Mouse (Mus musculus): Measurements from ENCODE around the gene Gm6217. TPM values are rescaled to one million over a fixed set of nuclear protein-coding genes. Genes with fewer than 3 reads are reported as not detected.
"Not testable (repeated sequence)": the region's sequence is repeated elsewhere in the genome, so short reads cannot be mapped to it uniquely, and the experiment has no call there.

Gene Gm6217
- polyA plus RNA-seq, 1 experiment, result not detected

GRCm38 (mm10) chr1:82966413-82966812 is 35.2 kb upstream of the Gm6217 start:
- Histone ChIP-seq H3K4me1 (ENCODE audit: control insufficient read depth, insufficient read depth, insufficient read length) (no peaks in the 10 kb centered on the region), H3K4me3 (ENCODE audit: extremely low read depth, insufficient read depth, insufficient read length) (no peak overlapping the region), H3K27me3 (ENCODE audit: control insufficient read depth, insufficient read depth, low read length) (no peaks in the 10 kb centered on the region), H3K36me3 (ENCODE audit: control insufficient read depth, insufficient read depth, low read length) (no peaks in the 10 kb centered on the region), H3K27ac (ENCODE audit: insufficient read depth, low read length) (no peak overlapping the region)
- TF ChIP-seq CTCF (IDR thresholded peaks at IDR 0.05; ENCODE audit: extremely low read depth, insufficient read depth, insufficient read length, insufficient replicate concordance) (no peak), POLR2A (IDR thresholded peaks at IDR 0.05; ENCODE audit: low read depth, low read length) (no peak)
- 80% methylated on average over 3 of the region's 3 CpGs for WGBS
- no peak for DNase-seq (ENCODE audit: low read depth in 1 of 2, low spot score in 2 of 2)

DNA sequence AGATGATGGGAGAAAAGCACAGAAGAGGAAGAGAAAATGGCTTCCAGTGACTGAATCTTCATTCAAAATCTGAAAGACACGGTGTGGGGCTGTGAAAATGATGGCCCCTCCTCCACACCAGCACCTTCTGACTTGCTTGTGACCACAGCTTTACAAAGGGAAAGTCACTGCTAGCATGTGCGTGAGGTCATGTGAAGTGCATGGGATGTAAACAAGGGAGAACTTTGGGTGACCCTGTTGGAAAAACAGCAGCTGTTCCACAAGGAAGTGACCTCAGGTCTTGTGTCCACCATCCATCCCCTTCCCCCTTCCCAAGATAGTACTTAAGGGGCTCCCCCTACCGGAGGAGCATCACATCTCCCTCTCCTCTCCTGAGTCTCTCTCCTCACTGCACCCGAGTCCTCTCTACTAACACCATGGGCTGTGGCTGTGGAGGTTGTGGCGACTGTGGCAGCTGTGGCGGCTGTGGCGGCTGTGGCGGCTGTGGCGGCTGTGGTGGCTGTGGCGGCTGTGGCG is 28.7 kb upstream of the Gm6217 start, which contains the start of gene Gm47955:
Gene Gm47955, plus strand, starts transcription at position 417 of the 516 bp plus-strand sequence.
- Histone ChIP-seq H3K27me3 (ENCODE audit: control insufficient read depth, insufficient read depth, low read length) (no peaks in the 10 kb centered on the region), H3K4me3 (ENCODE audit: extremely low read depth, insufficient read depth, insufficient read length) (no peak within 1 kb of the TSS), H3K27ac (ENCODE audit: insufficient read depth, low read length) (no peak within 1 kb of the TSS), H3K4me1 (ENCODE audit: control insufficient read depth, insufficient read depth, insufficient read length) (no peaks in the 10 kb centered on the region), H3K36me3 (ENCODE audit: control insufficient read depth, insufficient read depth, low read length) (no peaks in the 10 kb centered on the region)
- TF ChIP-seq CTCF (IDR thresholded peaks at IDR 0.05; ENCODE audit: extremely low read depth, insufficient read depth, insufficient read length, insufficient replicate concordance), result no peak
- TF ChIP-seq POLR2A (IDR thresholded peaks at IDR 0.05; ENCODE audit: low read depth, low read length), result no peak
- 91% methylated on average over 11 of the region's 11 CpGs for WGBS
- DNase-seq (ENCODE audit: low read depth in 1 of 2, low spot score in 2 of 2), result no peak

- H3K27ac ChIP-seq (ENCODE audit: insufficient read depth, low read length), result not testable (repeated sequence)
These were observed 24.7 kb upstream of the Gm6217 start, which contains the start of gene Gm7544 for GRCm38 (mm10) chr1:82955913-82956312. TSS of gene Gm7544 (minus strand) at chr1:82956013.

GRCm38 (mm10) chr1:82948601-82949000 is 17.4 kb upstream of the Gm6217 start:
- Histone ChIP-seq H3K36me3 (ENCODE audit: control insufficient read depth, insufficient read depth, low read length) (no peaks in the 10 kb centered on the region), H3K27ac (ENCODE audit: insufficient read depth, low read length) (no peak overlapping the region), H3K4me1 (ENCODE audit: control insufficient read depth, insufficient read depth, insufficient read length) (no peaks in the 10 kb centered on the region), H3K27me3 (ENCODE audit: control insufficient read depth, insufficient read depth, low read length) (no peaks in the 10 kb centered on the region), H3K4me3 (ENCODE audit: extremely low read depth, insufficient read depth, insufficient read length) (no peak overlapping the region)
- DNase-seq (ENCODE audit: low read depth in 1 of 2, low spot score in 2 of 2), result no peak
- 87% methylated on average over 2 of the region's 2 CpGs for WGBS
- TF ChIP-seq CTCF (IDR thresholded peaks at IDR 0.05; ENCODE audit: extremely low read depth, insufficient read depth, insufficient read length, insufficient replicate concordance) (no peak), POLR2A (IDR thresholded peaks at IDR 0.05; ENCODE audit: low read depth, low read length) (no peak)

More at GRCm38 (mm10) chr1:82955913-82956312, 24.7 kb upstream of the Gm6217 start, which contains the start of gene Gm7544:
- DNase-seq (ENCODE audit: low read depth in 1 of 2, low spot score in 2 of 2); H3K4me3 ChIP-seq (ENCODE audit: extremely low read depth, insufficient read depth, insufficient read length); H3K27me3 ChIP-seq (ENCODE audit: control insufficient read depth, insufficient read depth, low read length); H3K4me1 ChIP-seq (ENCODE audit: control insufficient read depth, insufficient read depth, insufficient read length); H3K36me3 ChIP-seq (ENCODE audit: control insufficient read depth, insufficient read depth, low read length): not testable (repeated sequence)

DNA sequence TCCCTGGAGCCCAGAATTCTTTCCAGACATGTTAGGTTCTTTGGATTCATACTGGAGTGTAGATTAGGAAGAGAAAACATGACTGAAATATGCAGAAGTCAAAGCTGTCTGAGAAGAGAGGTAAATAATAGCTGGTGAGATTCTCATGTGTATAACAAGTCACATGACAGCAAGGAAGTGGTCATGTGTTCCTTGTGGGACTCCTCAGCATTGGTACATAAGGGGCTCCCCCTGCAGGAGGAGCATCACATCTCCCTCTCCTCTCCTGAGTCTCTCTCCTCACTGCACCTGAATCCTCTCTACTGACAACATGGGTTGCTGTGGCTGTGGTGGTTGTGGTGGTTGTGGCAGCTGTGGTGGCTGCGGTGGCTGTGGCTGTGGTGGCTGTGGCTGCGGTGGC is 14.8 kb upstream of the Gm6217 start:
- not testable (repeated sequence) for H3K27me3 ChIP-seq (ENCODE audit: control insufficient read depth, insufficient read depth, low read length); H3K36me3 ChIP-seq (ENCODE audit: control insufficient read depth, insufficient read depth, low read length); H3K27ac ChIP-seq (ENCODE audit: insufficient read depth, low read length); DNase-seq (ENCODE audit: low read depth in 1 of 2, low spot score in 2 of 2); H3K4me3 ChIP-seq (ENCODE audit: extremely low read depth, insufficient read depth, insufficient read length); H3K4me1 ChIP-seq (ENCODE audit: control insufficient read depth, insufficient read depth, insufficient read length)
- WGBS, result 94% methylated on average over 2 of the region's 2 CpGs

- H3K4me3 ChIP-seq (ENCODE audit: extremely low read depth, insufficient read depth, insufficient read length); H3K27ac ChIP-seq (ENCODE audit: insufficient read depth, low read length); DNase-seq (ENCODE audit: low read depth in 1 of 2, low spot score in 2 of 2); H3K4me1 ChIP-seq (ENCODE audit: control insufficient read depth, insufficient read depth, insufficient read length); H3K36me3 ChIP-seq (ENCODE audit: control insufficient read depth, insufficient read depth, low read length); H3K27me3 ChIP-seq (ENCODE audit: control insufficient read depth, insufficient read depth, low read length): not testable (repeated sequence)
- no CpG with 5 or more reads among the region's 6 CpGs for WGBS
These were observed 12.1 kb upstream of the Gm6217 start, which contains the start of gene A030003K21Rik for GRCm38 (mm10) chr1:82943295-82943694. TSS of gene A030003K21Rik (minus strand) at chr1:82943388.

GRCm38 (mm10) chr1:82942505-82942904 is 11.3 kb upstream of the Gm6217 start:
- WGBS, result 90% methylated on average over 2 of the region's 2 CpGs
- H3K27me3 ChIP-seq (ENCODE audit: control insufficient read depth, insufficient read depth, low read length); DNase-seq (ENCODE audit: low read depth in 1 of 2, low spot score in 2 of 2); H3K27ac ChIP-seq (ENCODE audit: insufficient read depth, low read length); H3K4me1 ChIP-seq (ENCODE audit: control insufficient read depth, insufficient read depth, insufficient read length); H3K36me3 ChIP-seq (ENCODE audit: control insufficient read depth, insufficient read depth, low read length); H3K4me3 ChIP-seq (ENCODE audit: extremely low read depth, insufficient read depth, insufficient read length): not testable (repeated sequence)

GRCm38 (mm10) chr1:82938666-82939065 is 7.5 kb upstream of the Gm6217 start:
- no peak overlapping the region for H3K27ac ChIP-seq (ENCODE audit: insufficient read depth, low read length)
- H3K4me3 ChIP-seq (ENCODE audit: extremely low read depth, insufficient read depth, insufficient read length), result no peak overlapping the region
- 93% methylated on average over 5 of the region's 5 CpGs for WGBS
- no peaks in the 10 kb centered on the region for H3K4me1 ChIP-seq (ENCODE audit: control insufficient read depth, insufficient read depth, insufficient read length)
- H3K36me3 ChIP-seq (ENCODE audit: control insufficient read depth, insufficient read depth, low read length), result no peaks in the 10 kb centered on the region
- H3K27me3 ChIP-seq (ENCODE audit: control insufficient read depth, insufficient read depth, low read length), result no peaks in the 10 kb centered on the region
- TF ChIP-seq CTCF (IDR thresholded peaks at IDR 0.05; ENCODE audit: extremely low read depth, insufficient read depth, insufficient read length, insufficient replicate concordance), result no peak
- no peak for TF ChIP-seq POLR2A (IDR thresholded peaks at IDR 0.05; ENCODE audit: low read depth, low read length)
- no peak for DNase-seq (ENCODE audit: low read depth in 1 of 2, low spot score in 2 of 2)

GRCm38 (mm10) chr1:82930558-82930957 is 641 bp downstream of the Gm6217 start:
- H3K36me3 ChIP-seq (ENCODE audit: control insufficient read depth, insufficient read depth, low read length), result not testable (repeated sequence)
- WGBS, result 91% methylated on average over 3 of the region's 3 CpGs

More at GRCm38 (mm10) chr1:82930558-82930957, 641 bp downstream of the Gm6217 start:
- H3K4me1 ChIP-seq (ENCODE audit: control insufficient read depth, insufficient read depth, insufficient read length); H3K4me3 ChIP-seq (ENCODE audit: extremely low read depth, insufficient read depth, insufficient read length); H3K27ac ChIP-seq (ENCODE audit: insufficient read depth, low read length); H3K27me3 ChIP-seq (ENCODE audit: control insufficient read depth, insufficient read depth, low read length); DNase-seq (ENCODE audit: low read depth in 1 of 2, low spot score in 2 of 2): not testable (repeated sequence)

Measured in spleen, adult 2 months (tissue).